Mouse (Mus musculus): ENCODE data around the gene Ndufa11. TPM values are rescaled to one million over a fixed set of nuclear protein-coding genes. Genes with fewer than 3 reads are reported as not detected.

Ndufa11 gene
- 563 and 594 TPM in 2 replicates for polyA plus RNA-seq (2015; fragmentation: Nextera tagmentation; extraction: Ambion mirVana)

GRCm38 (mm10) chr17:56717363-56718058 lies at the start of gene Ndufa11, which contains the start of gene Vmac:
TSS of gene Ndufa11 (plus strand) at chr17:56717767.
TSS of gene Vmac (minus strand) at chr17:56718022.

DNA sequence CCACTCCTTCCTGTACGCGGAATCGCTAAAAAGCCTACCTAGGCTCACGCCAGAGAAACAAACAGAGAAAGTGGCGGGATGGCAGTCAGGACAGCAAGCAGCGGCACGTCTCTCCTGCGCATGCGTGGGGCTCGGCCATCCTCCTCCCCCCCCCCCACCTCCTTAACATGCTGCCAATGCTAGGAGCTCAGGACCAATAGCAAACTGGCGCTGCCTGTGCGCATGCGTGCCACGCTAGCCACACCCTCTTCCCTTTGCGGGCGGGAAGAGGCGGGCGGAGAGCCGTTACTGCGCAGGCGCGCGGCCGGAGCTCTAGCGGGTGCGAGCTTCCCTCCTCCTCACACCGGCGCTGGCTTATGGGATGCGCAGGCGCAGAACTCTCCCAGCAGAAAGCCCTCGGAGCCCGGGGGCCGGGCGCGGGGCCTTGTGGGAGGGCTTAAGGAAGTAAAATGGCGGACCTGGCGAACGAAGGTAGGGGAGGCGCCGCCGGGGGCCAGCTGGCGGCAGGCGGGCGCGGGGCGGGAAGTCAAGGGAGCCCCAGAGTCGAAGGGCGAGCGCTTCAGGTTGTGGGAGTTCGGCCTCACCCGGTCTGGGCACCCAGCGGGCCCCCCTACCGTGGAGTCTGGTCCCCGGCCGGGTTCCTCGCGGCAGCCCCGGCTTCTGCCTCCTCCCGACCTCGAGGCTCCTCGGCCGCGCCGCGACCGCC lies 44.5 kb upstream of the Ndufa11 start, which contains the start of gene Ranbp3:
TSS of gene Ranbp3 (plus strand) at position 354 of the 706 bp plus-strand sequence.

DNA sequence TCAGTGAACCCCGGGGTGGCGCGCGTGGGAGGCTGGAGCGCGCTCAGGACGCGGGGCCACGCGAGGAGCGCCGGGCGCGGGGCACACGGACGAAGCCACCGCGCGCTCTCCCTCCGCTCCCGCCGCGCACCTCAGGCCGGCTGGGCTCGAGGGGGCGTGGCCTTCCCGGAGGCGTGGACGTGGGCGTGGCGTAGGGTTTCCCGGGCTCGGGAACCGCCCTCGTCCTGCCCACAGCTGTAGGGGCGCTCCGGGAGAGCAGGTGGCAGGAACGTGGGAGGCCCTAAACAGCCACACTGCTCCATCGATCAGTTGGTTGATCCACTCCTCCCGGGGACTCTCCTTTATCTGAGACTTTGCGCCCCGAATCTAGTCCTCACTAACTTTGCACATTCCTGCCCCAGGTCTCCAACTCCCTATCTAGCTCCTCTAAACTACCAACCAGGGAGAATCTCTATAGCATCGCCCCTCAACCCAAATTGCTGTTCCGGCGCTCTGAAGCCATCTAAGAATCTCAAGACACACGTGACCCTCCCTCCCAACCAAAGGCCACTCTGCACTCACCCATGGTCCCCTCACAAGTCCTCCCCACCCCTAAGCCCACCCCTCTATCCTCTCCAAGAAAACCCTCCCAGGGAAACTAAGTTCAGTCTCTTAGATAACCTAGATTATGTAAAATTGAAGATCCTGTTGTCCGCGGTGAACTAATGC lies 40.0 kb downstream of the Ndufa11 start, which contains the start of gene Nrtn:
TSS of gene Nrtn (minus strand) at position 115 of the 708 bp plus-strand sequence.

GRCm38 (mm10) chr17:56764474-56765354 lies 47.1 kb downstream of the Ndufa11 start, which contains the start of gene Dus3l:
TSS of gene Dus3l (plus strand) at chr17:56764757.

GRCm38 (mm10) chr17:56769950-56770349 lies 52.4 kb downstream of the Ndufa11 start, which contains the start of gene Prr22:
TSS of gene Prr22 (plus strand) at chr17:56770250.

Other genes starting within 250 kb of the Ndufa11 start
- gene Ptprs, start 241.3 kb upstream of the Ndufa11 start, polyA plus RNA-seq (2015; fragmentation: Nextera tagmentation; extraction: Ambion mirVana) = 52.6 and 62.0 TPM in 2 replicates
- gene Znrf4, start 205.3 kb upstream of the Ndufa11 start, polyA plus RNA-seq (2015; fragmentation: Nextera tagmentation; extraction: Ambion mirVana) = not detected in 2 replicates
- gene Gm20219, start 163.4 kb upstream of the Ndufa11 start, polyA plus RNA-seq (2015; fragmentation: Nextera tagmentation; extraction: Ambion mirVana) = not detected in 2 replicates
- gene Safb2, start 133.2 kb upstream of the Ndufa11 start, polyA plus RNA-seq (2015; fragmentation: Nextera tagmentation; extraction: Ambion mirVana) = 29.1 and 47.8 TPM in 2 replicates
- 37.7 and 44.7 TPM in 2 replicates for gene Safb, start 132.9 kb upstream of the Ndufa11 start, polyA plus RNA-seq (2015; fragmentation: Nextera tagmentation; extraction: Ambion mirVana)
- 641 and 952 TPM in 2 replicates for gene 2410015M20Rik, start 108.0 kb upstream of the Ndufa11 start, polyA plus RNA-seq (2015; fragmentation: Nextera tagmentation; extraction: Ambion mirVana)
- gene Rpl36, start 104.4 kb upstream of the Ndufa11 start, polyA plus RNA-seq (2015; fragmentation: Nextera tagmentation; extraction: Ambion mirVana) = 2,312 and 3,349 TPM in 2 replicates
- gene Lonp1, start 90.9 kb upstream of the Ndufa11 start, polyA plus RNA-seq (2015; fragmentation: Nextera tagmentation; extraction: Ambion mirVana) = 66.1 and 166 TPM in 2 replicates
- gene Catsperd, start 89.6 kb upstream of the Ndufa11 start, polyA plus RNA-seq (2015; fragmentation: Nextera tagmentation; extraction: Ambion mirVana) = 0.98 and 2.5 TPM in 2 replicates
- 37.1 and 48.7 TPM in 2 replicates for gene Ranbp3, start 44.5 kb upstream of the Ndufa11 start, polyA plus RNA-seq (2015; fragmentation: Nextera tagmentation; extraction: Ambion mirVana)
- 19.4 and 35.9 TPM in 2 replicates for gene Vmac, start 255 bp downstream of the Ndufa11 start, polyA plus RNA-seq (2015; fragmentation: Nextera tagmentation; extraction: Ambion mirVana)
- gene Nrtn, start 39.8 kb downstream of the Ndufa11 start, polyA plus RNA-seq (2015; fragmentation: Nextera tagmentation; extraction: Ambion mirVana) = 14.4 and 16.2 TPM in 2 replicates
- gene Dus3l, start 47.0 kb downstream of the Ndufa11 start, polyA plus RNA-seq (2015; fragmentation: Nextera tagmentation; extraction: Ambion mirVana) = 26.3 and 33.9 TPM in 2 replicates
- 0.17 and 0.46 TPM in 2 replicates for gene Prr22, start 52.5 kb downstream of the Ndufa11 start, polyA plus RNA-seq (2015; fragmentation: Nextera tagmentation; extraction: Ambion mirVana)
- 2.0 and 3.3 TPM in 2 replicates for gene Rfx2, start 113.2 kb downstream of the Ndufa11 start, polyA plus RNA-seq (2015; fragmentation: Nextera tagmentation; extraction: Ambion mirVana)
- gene Acsbg2, start 156.7 kb downstream of the Ndufa11 start, polyA plus RNA-seq (2015; fragmentation: Nextera tagmentation; extraction: Ambion mirVana) = not detected in 2 replicates
- 0.19 and 0.26 TPM in 2 replicates for gene 1700061G19Rik, start 157.7 kb downstream of the Ndufa11 start, polyA plus RNA-seq (2015; fragmentation: Nextera tagmentation; extraction: Ambion mirVana)
- 13.6 and 14.1 TPM in 2 replicates for gene Mllt1, start 217.6 kb downstream of the Ndufa11 start, polyA plus RNA-seq (2015; fragmentation: Nextera tagmentation; extraction: Ambion mirVana)

All from adrenal gland, postnatal 0 days (tissue).